Mouse (Mus musculus) heart, embryonic 12.5 days (tissue): Measurements from ENCODE around the gene Tmem8. TPM values are rescaled to one million over a fixed set of nuclear protein-coding genes. Genes with fewer than 3 reads are reported as not detected.

Source experiments
- ATAC-seq: fragments of 200-750 bp; cut with Nextera tagmentation; 2 replicates; pipeline ENCODE4 v1.8.0; 2017; ENCODE audit warnings: moderate TSS enrichment, moderate library complexity; ENCODE audit not compliant: insufficient number of reproducible peaks, low FRiP score
- H3K27ac ChIP-seq: fragments of 300-500 bp; sonication (generic); 2 replicates; pipeline ENCODE4 v1.5.1; 2016; ENCODE audit warnings: mild to moderate bottlenecking, moderate library complexity; ENCODE audit not compliant: poor library complexity, severe bottlenecking
- H3K27me3 ChIP-seq: fragments of 300-500 bp; sonication (generic); replicated peaks from 2 replicates; pipeline ENCODE4 v1.6.1; 2016; ENCODE audit warnings: mild to moderate bottlenecking, moderate library complexity
- H3K36me3 ChIP-seq: fragments of 300-500 bp; sonication (generic); 2 replicates; pipeline ENCODE4 v1.6.1; 2016; ENCODE audit warnings: mild to moderate bottlenecking, moderate library complexity
- H3K4me1 ChIP-seq: fragments of 300-500 bp; sonication (generic); replicated peaks from 2 replicates; pipeline ENCODE4 v1.6.1; 2016; ENCODE audit warnings: mild to moderate bottlenecking
- H3K4me2 ChIP-seq: fragments of 300-500 bp; sonication (generic); 2 replicates; pipeline ENCODE4 v1.6.1; 2016; ENCODE audit warnings: mild to moderate bottlenecking, moderate library complexity
- H3K4me3 ChIP-seq: fragments of 300-500 bp; sonication (generic); 2 replicates; pipeline ENCODE4 v1.5.1; 2016; ENCODE audit warnings: mild to moderate bottlenecking
- H3K9ac ChIP-seq: fragments of 300-500 bp; sonication (generic); 2 replicates; pipeline ENCODE4 v1.6.1; 2016; ENCODE audit warnings: mild to moderate bottlenecking, moderate library complexity
- H3K9me3 ChIP-seq: fragments of 300-500 bp; sonication (generic); replicated peaks from 2 replicates; pipeline ENCODE4 v1.6.1; 2016; ENCODE audit warnings: mild to moderate bottlenecking, moderate library complexity
- WGBS: fragments of 180-500 bp; shearing (Covaris S2); methylation state at CpG from one replicate; pipeline ENCODE4 v1.1.7; 2016; 5-methylcytosine and 5-hydroxymethylcytosine counted together
- polyA plus RNA-seq: library from polyadenylated mRNA; unstranded; fragments of >200 nt; fragmentation: Nextera tagmentation; extraction: Ambion mirVana; gene quantifications from 2 replicates; pipeline ENCODE4 v1.2.1, GENCODE M21; 2016

Tmem8 gene
- polyA plus RNA-seq, 1 experiment from 2014 or later, result 1.2 TPM

- H3K4me2 ChIP-seq, result no peak overlapping the region
- H3K27ac ChIP-seq, result no peak overlapping the region
- ATAC-seq, result no peak
- 0 out of 2 replicates have a peak, but pooled peaks cover 2% of the 10 kb centered on the region for H3K9me3 ChIP-seq
- peaks cover 64% of the 10 kb centered on the region for H3K36me3 ChIP-seq
- H3K4me1 ChIP-seq, result no peaks in the 10 kb centered on the region
- H3K4me3 ChIP-seq, result no peak overlapping the region
- WGBS, result 92% methylated on average over 2 of the region's 2 CpGs
- H3K9ac ChIP-seq, result no peak overlapping the region
- H3K27me3 ChIP-seq, result no peaks in the 10 kb centered on the region
These were observed 39.0 kb downstream of the Tmem8 start for GRCm38 (mm10) chr17:26151886-26152630.

GRCm38 (mm10) chr17:26162736-26163135, 49.6 kb downstream of the Tmem8 start:
- no peaks in the 10 kb centered on the region for H3K36me3 ChIP-seq
- H3K4me3 ChIP-seq, result no peak overlapping the region
- ATAC-seq, result no peak
- no peak overlapping the region for H3K9ac ChIP-seq
- H3K4me1 ChIP-seq, result peaks cover 4% of the 10 kb centered on the region
- 89% methylated on average over 1 of the region's 1 CpGs for WGBS
- no peak overlapping the region for H3K27ac ChIP-seq
- no peaks in the 10 kb centered on the region for H3K27me3 ChIP-seq
- no peak overlapping the region for H3K4me2 ChIP-seq
- no peaks in the 10 kb centered on the region for H3K9me3 ChIP-seq

- ATAC-seq, result no peak
- Histone ChIP-seq H3K4me1 (no peaks in the 10 kb centered on the region; the same call in none of the 2 replicates), H3K4me3 (no peak overlapping the region), H3K9ac (no peak overlapping the region), H3K27me3 (no peaks in the 10 kb centered on the region), H3K9me3 (no peaks in the 10 kb centered on the region), H3K4me2 (no peak overlapping the region), H3K27ac (no peak overlapping the region), H3K36me3 (0 out of 2 replicates have a peak, but pooled peaks cover 2% of the 10 kb centered on the region)
- WGBS, result 85% methylated on average over 2 of the region's 2 CpGs
These were observed 54.9 kb downstream of the Tmem8 start for GRCm38 (mm10) chr17:26168039-26168438.

Other genes starting within 250 kb of the Tmem8 start
- 160 and 161 TPM in 2 replicates for gene Mcrip2, start 244.5 kb upstream of the Tmem8 start, polyA plus RNA-seq
- 31.3 and 36.1 TPM in 2 replicates for gene Mettl26, start 238.2 kb upstream of the Tmem8 start, polyA plus RNA-seq
- 0.19 and 0.40 TPM in 2 replicates for gene Wfikkn1, start 232.4 kb upstream of the Tmem8 start, polyA plus RNA-seq
- gene Rab40c, start 193.6 kb upstream of the Tmem8 start, polyA plus RNA-seq, result 17.1 and 18.1 TPM in 2 replicates
- gene Pigq, start 168.4 kb upstream of the Tmem8 start, polyA plus RNA-seq, result 69.8 and 72.1 TPM in 2 replicates
- gene Nhlrc4, start 168.3 kb upstream of the Tmem8 start, polyA plus RNA-seq, result 0.36 and 1.2 TPM in 2 replicates
- gene A930017K11Rik, start 160.7 kb upstream of the Tmem8 start, polyA plus RNA-seq, result 0.08 and 0.17 TPM in 2 replicates
- 16.9 and 18.0 TPM in 2 replicates for gene Capn15, start 127.5 kb upstream of the Tmem8 start, polyA plus RNA-seq
- 15.4 and 15.5 TPM in 2 replicates for gene Rab11fip3, start 43.7 kb upstream of the Tmem8 start, polyA plus RNA-seq
- 33.4 and 37.1 TPM in 2 replicates for gene Decr2, start 23.0 kb upstream of the Tmem8 start, polyA plus RNA-seq
- 65.9 and 69.0 TPM in 2 replicates for gene Nme4, start 17.7 kb upstream of the Tmem8 start, polyA plus RNA-seq
- gene Mrpl28, start 10.2 kb downstream of the Tmem8 start, polyA plus RNA-seq, result 199 and 201 TPM in 2 replicates
- 11.4 and 11.7 TPM in 2 replicates for gene Axin1, start 25.4 kb downstream of the Tmem8 start, polyA plus RNA-seq
- 0.45 and 1.0 TPM in 2 replicates for gene Pdia2, start 85.8 kb downstream of the Tmem8 start, polyA plus RNA-seq
- 5.6 and 7.0 TPM in 2 replicates for gene Rgs11, start 89.7 kb downstream of the Tmem8 start, polyA plus RNA-seq
- 6.3 and 7.2 TPM in 2 replicates for gene Arhgdig, start 94.5 kb downstream of the Tmem8 start, polyA plus RNA-seq
- gene Fam234a, start 130.9 kb downstream of the Tmem8 start, polyA plus RNA-seq, result 46.1 TPM in 2 replicates
- gene Luc7l, start 139.6 kb downstream of the Tmem8 start, polyA plus RNA-seq, result 72.3 and 77.0 TPM in 2 replicates